Mouse (Mus musculus) macrophage (primary cell): Measurements from ENCODE around the gene Rbm15b. TPM values are rescaled to one million over a fixed set of nuclear protein-coding genes. Genes with fewer than 3 reads are reported as not detected.
A peak's percentile ranks its signal among the peaks of the same experiment; 100 is the strongest.

ENCODE experiments used
- H3K27ac ChIP-seq: fragments of 350-480 bp; formaldehyde crosslinking; 2 replicates; pipeline ENCODE4 v1.9.0; 2021
- H3K36me3 ChIP-seq: fragments of 350-480 bp; formaldehyde crosslinking; 2 replicates; pipeline ENCODE4 v1.9.0; 2021; ENCODE audit errors: inconsistent target
- H3K4me3 ChIP-seq: fragments of 350-480 bp; formaldehyde crosslinking; 2 replicates; pipeline ENCODE4 v1.9.0; 2021; ENCODE audit errors: inconsistent target
- H3K79me2 ChIP-seq: fragments of 350-480 bp; formaldehyde crosslinking; 2 replicates; pipeline ENCODE4 v1.9.0; 2021; ENCODE audit errors: inconsistent target
- WGBS: methylation state at CpG from one replicate; pipeline ENCODE4 v1.1.7; 2026; ENCODE audit warnings: inconsistent platforms; ENCODE audit not compliant: missing documents; 5-methylcytosine and 5-hydroxymethylcytosine counted together
- polyA plus RNA-seq: library from polyadenylated mRNA; stranded (reverse); fragments of 250-400 nt; gene quantifications from 3 replicates; pipeline ENCODE4 v1.2.4, GENCODE M21; 2018; ENCODE audit warnings: inconsistent platforms

Gene Rbm15b
- polyA plus RNA-seq, 1 experiment from 2014 or later: 8.1 TPM

DNA sequence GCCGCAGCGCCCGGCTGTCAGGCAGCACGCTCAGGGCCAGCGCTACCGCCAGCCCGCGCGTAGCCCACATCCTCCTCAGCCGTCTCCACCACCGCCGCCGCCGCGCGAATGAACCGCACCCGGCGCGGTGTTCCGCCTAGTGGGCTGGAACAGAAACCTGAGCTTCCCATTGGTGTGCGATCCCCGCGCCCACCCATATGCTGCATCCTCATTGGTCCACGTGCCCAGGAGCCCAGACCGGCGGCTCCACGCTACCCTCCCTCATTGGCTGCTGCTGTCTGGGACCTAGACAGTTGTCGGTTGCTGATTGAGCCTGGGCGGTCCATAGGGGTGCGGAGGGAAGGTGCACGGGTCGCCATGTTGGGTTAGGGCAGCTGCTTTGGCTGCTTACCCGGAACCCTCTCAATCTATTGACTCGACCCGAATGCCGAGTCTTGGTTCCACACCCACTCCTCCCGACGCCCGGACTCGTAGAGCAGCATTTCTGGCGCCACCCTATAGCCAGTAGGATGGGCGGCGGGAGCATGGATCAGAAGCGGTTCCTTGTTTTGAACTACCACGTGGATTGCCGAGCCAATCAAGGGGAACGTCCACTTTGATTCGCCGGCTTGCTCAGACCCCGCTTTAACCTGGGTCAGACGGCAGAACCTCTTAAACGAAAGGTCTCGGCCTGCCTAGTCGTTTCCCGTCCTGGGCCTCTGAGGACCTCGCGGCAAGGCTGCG lies 4.8 kb upstream of the Rbm15b start, which contains the start of gene Manf:
Gene Manf (minus strand): TSS at position 151 of the 723 bp plus-strand sequence.
- 1% methylated on average over 52 of the region's 59 CpGs for WGBS
- Histone ChIP-seq H3K36me3 (peaks cover 16% of the 10 kb centered on the region; the same call in 1 of the 2 replicates), H3K4me3 (peak within 1 kb of the TSS; percentile 81), H3K79me2 (peaks cover 30% of the 10 kb centered on the region), H3K27ac (peak within 1 kb of the TSS; percentile 85)

- WGBS: under 1% methylated on average over 16 of the region's 17 CpGs
- peak overlapping the region; percentile 81 for H3K4me3 ChIP-seq
Observed at GRCm38 (mm10) chr9:106891341-106891741, 4.1 kb upstream of the Rbm15b start.

DNA sequence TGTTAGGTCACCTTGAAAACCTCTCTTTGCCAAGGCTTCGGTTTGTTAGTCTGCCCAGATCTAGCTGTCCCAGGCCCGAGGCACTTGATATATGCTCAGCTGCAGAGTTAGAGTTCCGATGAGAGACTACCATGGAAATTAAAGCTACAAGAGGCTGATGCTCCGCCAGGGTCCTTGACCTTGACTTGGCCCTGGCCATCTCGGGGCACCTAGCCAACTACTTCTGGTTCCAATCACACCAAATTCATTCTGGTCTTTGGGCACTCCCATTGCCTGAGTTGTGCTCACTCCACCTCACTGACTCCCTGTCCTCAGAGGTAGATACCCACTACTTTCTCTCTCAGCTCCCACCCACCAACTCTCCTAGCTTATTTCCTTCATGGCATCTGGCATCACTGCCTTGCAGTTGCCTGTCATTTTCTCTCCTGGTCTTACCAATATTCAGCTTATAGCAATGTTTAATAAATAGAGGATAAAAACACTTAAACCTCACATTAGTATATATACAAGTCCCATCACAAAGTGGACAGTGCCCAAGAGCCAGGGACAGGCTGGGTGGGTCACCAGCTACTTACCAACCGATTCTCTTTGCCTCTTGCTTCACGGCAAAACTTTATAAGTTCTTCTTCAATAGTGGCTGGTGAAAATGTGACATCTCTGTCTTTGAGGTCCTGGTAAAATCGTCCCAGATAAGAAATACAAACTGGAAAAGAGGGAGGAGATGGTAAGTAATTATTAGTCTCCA lies 3.4 kb upstream of the Rbm15b start:
- H3K36me3 ChIP-seq: peaks cover 16% of the 10 kb centered on the region; the same call in 1 of the 2 replicates
- peak overlapping the region; percentile 81 for H3K4me3 ChIP-seq
- peaks cover 31% of the 10 kb centered on the region for H3K79me2 ChIP-seq
- WGBS: 78% methylated on average over 8 of the region's 8 CpGs
- H3K27ac ChIP-seq: peak overlapping the region; percentile 77

More at GRCm38 (mm10) chr9:106891341-106891741, 4.1 kb upstream of the Rbm15b start:
- Histone ChIP-seq H3K27ac (peak overlapping the region; percentile 77), H3K79me2 (peaks cover 30% of the 10 kb centered on the region), H3K36me3 (peaks cover 16% of the 10 kb centered on the region; the same call in 1 of the 2 replicates)

DNA sequence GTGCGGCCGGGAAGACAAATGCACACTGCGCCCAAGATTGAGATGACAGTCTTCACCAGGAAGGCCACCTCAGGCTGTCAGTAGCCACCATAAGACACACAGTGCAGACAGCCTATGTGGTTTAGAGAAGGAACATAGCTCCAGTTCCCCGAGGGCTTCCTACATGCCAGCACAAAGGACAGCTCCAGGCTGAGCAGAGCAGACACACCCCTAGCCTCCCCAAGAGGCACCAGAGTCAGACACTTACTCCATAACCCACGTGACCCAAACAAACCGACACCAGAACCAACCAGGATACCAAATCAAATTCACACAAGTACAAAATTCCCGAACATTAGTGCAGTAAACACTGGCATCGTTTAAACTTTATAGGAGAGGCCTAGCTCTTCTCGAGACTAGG lies 2.1 kb upstream of the Rbm15b start:
- WGBS: 83% methylated on average over 9 of the region's 9 CpGs
- peaks cover 19% of the 10 kb centered on the region; the same call in 1 of the 2 replicates for H3K36me3 ChIP-seq
- no peak overlapping the region for H3K4me3 ChIP-seq
- H3K27ac ChIP-seq: no peak overlapping the region
- H3K79me2 ChIP-seq: peaks cover 45% of the 10 kb centered on the region

DNA sequence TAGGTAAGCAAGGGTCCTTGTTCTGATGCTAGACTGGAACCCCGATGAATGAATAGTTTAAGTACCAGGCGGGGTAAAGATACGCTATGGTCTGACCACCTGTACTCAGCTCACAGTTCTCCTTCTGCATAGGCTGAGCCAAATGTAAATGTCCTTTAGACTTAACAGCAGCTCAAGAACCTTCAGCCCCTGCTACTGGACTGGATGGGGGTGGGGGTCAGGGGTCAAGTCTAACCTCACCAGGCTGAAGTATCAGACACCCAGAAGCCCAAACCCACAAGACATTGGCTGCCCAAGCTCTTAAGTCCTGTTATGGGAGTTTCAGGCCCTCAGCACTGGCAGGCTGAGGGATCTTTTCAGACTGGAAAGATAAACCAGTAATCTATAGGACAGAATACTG lies 1.1 kb upstream of the Rbm15b start:
- peaks cover 22% of the 10 kb centered on the region; the same call in 1 of the 2 replicates for H3K36me3 ChIP-seq
- WGBS: 95% methylated on average over 3 of the region's 3 CpGs
- H3K4me3 ChIP-seq: no peak overlapping the region

DNA sequence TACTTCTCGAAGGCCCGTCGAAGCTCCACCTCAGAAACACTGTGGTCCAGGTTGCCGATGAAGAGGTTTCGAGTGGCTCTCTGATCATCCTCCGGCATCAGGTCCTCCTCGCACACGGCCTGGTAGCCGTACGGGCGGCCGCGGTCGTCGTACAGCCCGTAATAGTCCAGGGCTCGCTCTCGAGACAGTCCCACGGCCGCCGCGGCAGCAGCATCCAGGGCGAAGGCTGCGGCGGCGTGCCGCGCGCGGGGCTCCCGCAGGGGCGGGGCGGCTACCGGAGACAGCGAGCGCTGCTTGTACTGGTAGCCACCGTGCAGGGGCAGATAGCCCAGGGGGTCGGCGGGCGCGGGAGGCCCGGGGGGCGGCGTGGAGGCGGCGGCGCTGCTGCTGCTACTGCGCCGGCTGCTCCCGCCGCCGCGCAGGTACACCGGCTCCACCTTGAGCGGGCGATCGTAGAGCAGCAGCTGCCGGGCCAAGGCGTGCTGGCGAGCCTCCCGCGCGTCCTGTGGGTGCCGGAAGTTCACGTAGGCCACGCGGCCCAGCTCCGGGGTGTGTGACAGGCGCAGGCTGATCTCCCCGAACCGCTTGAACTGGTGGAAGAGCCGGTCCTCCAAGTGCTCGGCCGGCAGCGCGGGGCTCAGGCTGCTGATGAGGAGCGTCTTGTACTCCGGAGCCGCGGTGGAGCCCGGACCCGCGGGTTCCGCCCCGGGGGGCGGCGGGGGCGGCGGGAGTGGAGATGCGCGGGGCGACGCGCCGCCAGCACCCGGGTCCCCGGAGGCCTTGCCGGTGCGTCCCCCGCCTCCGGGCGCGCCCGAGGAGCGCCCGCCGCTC lies 1.1 kb downstream of the Rbm15b start:
- Histone ChIP-seq H3K79me2 (peaks cover 41% of the 10 kb centered on the region), H3K36me3 (peaks cover 25% of the 10 kb centered on the region; the same call in 1 of the 2 replicates), H3K4me3 (no peak overlapping the region), H3K27ac (no peak overlapping the region)
- 5% methylated on average over 89 of the region's 107 CpGs for WGBS

More for the DNA sequence above, 1.1 kb upstream of the Rbm15b start:
- peaks cover 46% of the 10 kb centered on the region for H3K79me2 ChIP-seq
- no peak overlapping the region for H3K27ac ChIP-seq

DNA sequence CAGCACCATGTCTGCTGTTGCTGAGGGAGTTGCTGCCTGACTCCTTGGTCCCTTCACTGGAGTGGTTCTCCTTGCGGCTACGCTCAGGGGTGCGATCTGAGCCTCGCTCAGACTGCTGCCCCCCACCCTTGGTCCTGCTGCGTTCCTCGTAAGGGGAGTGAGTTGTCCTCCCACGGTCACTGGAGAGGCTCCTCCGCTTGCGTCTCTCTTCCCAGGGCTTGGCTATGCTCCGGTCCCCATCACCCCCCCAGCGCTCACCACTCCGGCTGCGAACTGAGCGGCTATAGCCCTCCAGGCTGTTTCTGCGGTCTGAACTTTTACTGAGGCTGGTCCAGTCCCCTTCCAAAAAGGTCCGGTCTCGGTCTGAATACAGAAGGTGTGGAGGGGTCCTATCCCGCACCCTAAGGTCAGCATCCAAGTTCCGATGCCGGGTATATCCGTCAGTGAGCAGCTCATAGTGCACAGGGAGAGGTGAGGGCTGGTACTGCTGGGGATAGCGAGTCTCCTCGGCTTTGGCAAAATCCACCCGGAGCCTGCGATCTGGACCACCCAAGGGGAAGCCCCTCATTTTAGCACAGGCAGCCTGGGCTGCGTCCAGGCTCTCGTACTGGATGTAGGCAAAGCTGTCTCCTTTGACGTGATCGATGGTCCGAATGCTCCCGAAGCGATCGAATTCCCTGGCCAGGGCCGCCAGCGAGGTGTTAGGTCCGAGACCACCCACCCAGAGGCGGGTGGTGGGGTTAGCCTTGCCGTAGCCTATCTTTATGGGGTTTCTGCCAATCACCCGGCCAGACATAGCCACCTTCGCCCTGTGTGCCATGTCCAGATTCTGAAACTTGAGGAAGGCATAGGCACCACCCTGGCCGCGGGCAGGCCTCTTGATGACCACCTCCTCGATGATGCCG lies 2.0 kb downstream of the Rbm15b start:
- 85% methylated on average over 43 of the region's 44 CpGs for WGBS
- peaks cover 22% of the 10 kb centered on the region; the same call in 1 of the 2 replicates for H3K36me3 ChIP-seq
- peaks cover 33% of the 10 kb centered on the region for H3K79me2 ChIP-seq
- no peak overlapping the region for H3K27ac ChIP-seq
- no peak overlapping the region for H3K4me3 ChIP-seq

- H3K79me2 ChIP-seq: peaks cover 23% of the 10 kb centered on the region
- no peak overlapping the region for H3K4me3 ChIP-seq
- H3K27ac ChIP-seq: no peak overlapping the region
- 0 out of 2 replicates have a peak, but pooled peaks cover 14% of the 10 kb centered on the region for H3K36me3 ChIP-seq
- WGBS: 91% methylated on average over 16 of the region's 16 CpGs
Observed at GRCm38 (mm10) chr9:106884306-106884705, 2.9 kb downstream of the Rbm15b start.

GRCm38 (mm10) chr9:106883085-106883484 lies 4.1 kb downstream of the Rbm15b start:
- Histone ChIP-seq H3K79me2 (peaks cover 16% of the 10 kb centered on the region; the same call in 1 of the 2 replicates), H3K27ac (no peak overlapping the region), H3K36me3 (0 out of 2 replicates have a peak, but pooled peaks cover 8% of the 10 kb centered on the region), H3K4me3 (no peak overlapping the region)
- 90% methylated on average over 3 of the region's 3 CpGs for WGBS

- WGBS: 36% methylated on average over 4 of the region's 4 CpGs
- peaks cover 16% of the 10 kb centered on the region; the same call in 1 of the 2 replicates for H3K79me2 ChIP-seq
- no peak overlapping the region for H3K4me3 ChIP-seq
- 0 out of 2 replicates have a peak, but pooled peaks cover 8% of the 10 kb centered on the region for H3K36me3 ChIP-seq
- no peak overlapping the region for H3K27ac ChIP-seq
Observed at GRCm38 (mm10) chr9:106882176-106882575, 5.1 kb downstream of the Rbm15b start.

DNA sequence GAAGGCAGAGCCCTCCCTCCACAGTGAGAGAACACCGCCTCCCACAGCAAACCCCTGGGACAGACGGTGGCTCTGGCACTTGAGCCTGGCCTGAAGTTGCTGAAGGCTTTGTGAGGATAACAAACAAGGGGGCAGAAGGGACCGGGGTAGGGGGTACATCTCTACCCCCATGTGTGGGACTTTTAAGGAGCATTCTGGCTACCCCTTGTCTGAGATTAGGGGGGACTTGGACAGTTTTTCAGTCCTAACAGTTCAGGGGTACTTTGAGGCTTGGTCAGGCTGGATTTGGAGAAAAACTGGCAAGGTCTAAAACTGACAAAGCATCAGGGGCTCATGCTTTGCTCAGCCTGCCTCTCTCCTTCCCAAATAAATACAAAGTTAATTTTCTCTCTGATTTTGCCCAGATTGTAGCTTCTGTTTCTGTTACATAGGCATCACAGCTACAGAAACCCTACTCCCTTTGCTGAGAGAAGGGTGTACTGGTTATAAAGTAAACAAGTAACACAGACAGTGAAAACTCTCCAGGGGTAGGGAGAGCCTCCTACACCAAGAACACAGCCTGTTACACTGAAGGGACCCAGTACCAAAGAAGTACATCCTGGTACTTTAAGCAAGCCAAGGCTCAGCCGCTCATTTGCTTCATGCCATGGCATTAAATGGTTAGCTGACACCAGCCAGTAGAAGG lies 6.0 kb downstream of the Rbm15b start:
- peaks cover 13% of the 10 kb centered on the region; the same call in 1 of the 2 replicates for H3K36me3 ChIP-seq
- H3K79me2 ChIP-seq: peaks cover 16% of the 10 kb centered on the region; the same call in 1 of the 2 replicates
- H3K4me3 ChIP-seq: no peak overlapping the region
- H3K27ac ChIP-seq: no peak overlapping the region
- WGBS: 87% methylated on average over 4 of the region's 4 CpGs

- Histone ChIP-seq H3K36me3 (peaks cover 12% of the 10 kb centered on the region; the same call in 1 of the 2 replicates), H3K27ac (no peak overlapping the region), H3K79me2 (peaks cover 3% of the 10 kb centered on the region; the same call in 1 of the 2 replicates), H3K4me3 (no peak overlapping the region)
- 86% methylated on average over 4 of the region's 4 CpGs for WGBS
Observed at GRCm38 (mm10) chr9:106879471-106879870, 7.8 kb downstream of the Rbm15b start.

GRCm38 (mm10) chr9:106876666-106877065 lies 10.6 kb downstream of the Rbm15b start:
- Histone ChIP-seq H3K36me3 (peaks cover 7% of the 10 kb centered on the region; the same call in 1 of the 2 replicates), H3K79me2 (no peaks in the 10 kb centered on the region), H3K4me3 (no peak overlapping the region), H3K27ac (no peak overlapping the region)
- 90% methylated on average over 3 of the region's 3 CpGs for WGBS
